Mouse (Mus musculus) lung, postnatal 0 days (tissue): ENCODE data around the gene Plpp2.

ENCODE experiments used
- CTCF ChIP-seq: IDR thresholded peaks from 2 replicates; pipeline ENCODE4 v1.5.1; 2016; ENCODE audit warnings: antibody characterized with exemption, mild to moderate bottlenecking
- EP300 ChIP-seq: IDR thresholded peaks from 2 replicates; pipeline ENCODE4 v1.6.1; 2016; ENCODE audit warnings: antibody characterized with exemption, mild to moderate bottlenecking, control low read depth

GRCm38 (mm10) chr10:79530241-79530640, 3.4 kb downstream of the Plpp2 start:
- TF ChIP-seq CTCF: no peak
- TF ChIP-seq EP300: no peak
